Mouse (Mus musculus): ENCODE results near the gene Gm28919.
"Not testable (repeated sequence)": the region's sequence is repeated elsewhere in the genome, so short reads cannot be mapped to it uniquely, and the experiment has no call there.

Gene Gm28919

GRCm38 (mm10) chrY:6583246-6583645 is at the start of gene Gm28919:
Gm28919 (plus strand) TSS chrY:6583546.
- not testable (repeated sequence) for DNase-seq (ENCODE audit: low spot score)

All from lung, postnatal 25 days (tissue).